Mouse (Mus musculus) kidney, postnatal 0 days (tissue): ENCODE data around the gene Gm5141. TPM values are rescaled to one million over a fixed set of nuclear protein-coding genes. Genes with fewer than 3 reads are reported as not detected.
"Not testable (repeated sequence)": the region's sequence is repeated elsewhere in the genome, so short reads cannot be mapped to it uniquely, and the experiment has no call there.

Source experiments
- ATAC-seq: fragments of 200-750 bp; cut with Nextera tagmentation; replicated peaks from 2 replicates; pipeline ENCODE4 v1.8.0; 2017; ENCODE audit warnings: low read depth, moderate number of reproducible peaks, moderate TSS enrichment, moderate library complexity; ENCODE audit not compliant: low FRiP score
- DNase-seq: peaks from one replicate; pipeline ENCODE4 v3.0.0-alpha.2; 2016; ENCODE audit warnings: low spot score
- H3K27ac ChIP-seq: fragments of 300-500 bp; sonication (generic); 2 replicates; pipeline ENCODE4 v1.5.1; 2014; ENCODE audit warnings: mild to moderate bottlenecking
- H3K27me3 ChIP-seq: fragments of 300-500 bp; sonication (generic); 2 replicates; pipeline ENCODE4 v1.6.1; 2014; ENCODE audit warnings: low read length, mixed read lengths; ENCODE audit not compliant: insufficient read depth
- H3K36me3 ChIP-seq: fragments of 300-500 bp; sonication (generic); 2 replicates; pipeline ENCODE4 v1.6.1; 2014; ENCODE audit warnings: low read length, mixed read lengths; ENCODE audit not compliant: insufficient read depth
- H3K4me1 ChIP-seq: fragments of 300-500 bp; sonication (generic); replicated peaks from 2 replicates; pipeline ENCODE4 v1.6.1; 2014; ENCODE audit warnings: antibody characterized with exemption, low read length, mixed read lengths; ENCODE audit not compliant: insufficient read depth
- H3K4me2 ChIP-seq: fragments of 300-500 bp; sonication (generic); 2 replicates; pipeline ENCODE4 v1.6.1; 2014; ENCODE audit warnings: mild to moderate bottlenecking, low read length, moderate library complexity, mixed read lengths
- H3K4me3 ChIP-seq: fragments of 300-500 bp; sonication (generic); replicated peaks from 2 replicates; pipeline ENCODE4 v1.5.1; 2014; ENCODE audit warnings: low read depth, low read length
- H3K9ac ChIP-seq: fragments of 300-500 bp; sonication (generic); 2 replicates; pipeline ENCODE4 v1.6.1; 2014; ENCODE audit warnings: low read depth, low read length
- H3K9me3 ChIP-seq: fragments of 300-500 bp; sonication (generic); replicated peaks from 2 replicates; pipeline ENCODE4 v1.6.1; 2016; ENCODE audit warnings: low read length, inconsistent platforms, mixed read lengths
- CTCF ChIP-seq: IDR thresholded peaks from 2 replicates; pipeline ENCODE4 v1.5.1; 2016; ENCODE audit warnings: antibody characterized with exemption, low read depth, mild to moderate bottlenecking, moderate library complexity
- WGBS: fragments of 180-500 bp; shearing (Covaris S2); extraction: QIAGEN DNeasy Blood & Tissue Kit; methylation state at CpG from one replicate; pipeline ENCODE4 v1.1.7; 2014; 5-methylcytosine and 5-hydroxymethylcytosine counted together
- polyA plus RNA-seq: library from polyadenylated mRNA; unstranded; fragments of >200 nt; fragmentation: Nextera tagmentation; extraction: Ambion mirVana; gene quantifications from 2 replicates; pipeline ENCODE4 v1.2.1, GENCODE M21; 2015

The Gm5141 gene
- 6.1 and 6.7 TPM in 2 replicates for polyA plus RNA-seq

GRCm38 (mm10) chr13:62785199-62786134 is at the start of gene Gm5141:
TSS of gene Gm5141 (minus strand) at chr13:62785808.
- H3K27ac ChIP-seq, H3K9me3 ChIP-seq, H3K36me3 ChIP-seq, H3K4me1 ChIP-seq, H3K27me3 ChIP-seq: not testable (repeated sequence)
- peak within 1 kb of the TSS; percentile 61 for H3K4me2 ChIP-seq
- WGBS: 5% methylated on average over 19 of the region's 23 CpGs
- H3K9ac ChIP-seq: peak within 1 kb of the TSS; percentile 53
- DNase-seq: peak; percentile 31
- ATAC-seq: peak; percentile 98
- peak within 1 kb of the TSS; percentile 47 for H3K4me3 ChIP-seq

GRCm38 (mm10) chr13:62833341-62833740 is 47.7 kb upstream of the Gm5141 start:
- Histone ChIP-seq H3K36me3 (no peaks in the 10 kb centered on the region), H3K4me1 (no peaks in the 10 kb centered on the region), H3K4me2 (no peak overlapping the region), H3K9ac (no peak overlapping the region), H3K9me3 (no peaks in the 10 kb centered on the region), H3K27me3 (no peaks in the 10 kb centered on the region), H3K27ac (no peak overlapping the region), H3K4me3 (no peak overlapping the region)
- no peak for TF ChIP-seq CTCF
- 49% methylated on average over 4 of the region's 4 CpGs for WGBS
- ATAC-seq (no peak), DNase-seq (no peak)

- no peak for TF ChIP-seq CTCF
- H3K9me3 ChIP-seq: no peaks in the 10 kb centered on the region
- no peak overlapping the region for H3K4me2 ChIP-seq
- no peaks in the 10 kb centered on the region for H3K27me3 ChIP-seq
- no peak overlapping the region for H3K9ac ChIP-seq
- H3K4me3 ChIP-seq: no peak overlapping the region
- H3K36me3 ChIP-seq: no peaks in the 10 kb centered on the region
- no peak overlapping the region for H3K27ac ChIP-seq
- 76% methylated on average over 2 of the region's 2 CpGs for WGBS
- DNase-seq (no peak), ATAC-seq (no peak)
- no peaks in the 10 kb centered on the region for H3K4me1 ChIP-seq
These were observed 46.6 kb upstream of the Gm5141 start for GRCm38 (mm10) chr13:62832239-62832638.

GRCm38 (mm10) chr13:62815705-62816104 is 30.1 kb upstream of the Gm5141 start:
- not testable (repeated sequence) for H3K4me1 ChIP-seq, H3K36me3 ChIP-seq, H3K9me3 ChIP-seq, H3K4me3 ChIP-seq, H3K9ac ChIP-seq, H3K27ac ChIP-seq, DNase-seq, ATAC-seq, H3K27me3 ChIP-seq, H3K4me2 ChIP-seq
- WGBS: 92% methylated on average over 3 of the region's 3 CpGs

DNA sequence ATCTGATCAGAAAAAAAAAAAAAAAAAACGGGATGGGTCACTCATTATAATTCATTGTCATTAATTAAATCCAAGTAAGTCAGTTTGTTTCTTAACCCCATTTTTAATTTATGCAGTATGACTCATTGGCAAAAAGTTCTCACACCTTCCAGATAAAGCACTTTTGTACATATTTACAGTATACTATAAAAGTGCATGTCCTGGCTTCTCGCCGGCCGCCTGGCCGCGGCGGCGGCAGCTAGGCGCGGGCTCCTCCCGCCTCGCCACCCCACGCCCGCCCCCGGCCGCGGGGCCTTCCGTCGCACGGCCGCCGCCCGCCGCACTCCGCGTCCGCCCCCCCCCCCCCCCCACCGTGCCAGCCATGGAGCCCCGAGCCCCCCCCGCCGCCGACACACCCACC is 27.1 kb upstream of the Gm5141 start:
- ATAC-seq (peak; percentile 13; the same call in 1 of the 2 replicates), DNase-seq (peak; percentile 17)
- H3K4me2 ChIP-seq: peak overlapping the region; percentile 59
- WGBS: 11% methylated on average over 26 of the region's 32 CpGs
- 0 out of 2 replicates have a peak overlapping the region, but pooled peaks have one; percentile 31 for H3K9ac ChIP-seq
- H3K9me3 ChIP-seq: no peaks in the 10 kb centered on the region
- H3K4me3 ChIP-seq: peak overlapping the region; percentile 33
- H3K27ac ChIP-seq: no peak overlapping the region
- H3K27me3 ChIP-seq: no peaks in the 10 kb centered on the region
- H3K36me3 ChIP-seq: no peaks in the 10 kb centered on the region
- TF ChIP-seq CTCF: no peak
- no peaks in the 10 kb centered on the region for H3K4me1 ChIP-seq

GRCm38 (mm10) chr13:62807981-62808380 is 22.4 kb upstream of the Gm5141 start:
- WGBS: 87% methylated on average over 6 of the region's 6 CpGs
- not testable (repeated sequence) for H3K4me1 ChIP-seq, H3K27ac ChIP-seq, DNase-seq, H3K4me2 ChIP-seq, H3K27me3 ChIP-seq, H3K4me3 ChIP-seq, H3K9me3 ChIP-seq, H3K9ac ChIP-seq, ATAC-seq, H3K36me3 ChIP-seq

DNA sequence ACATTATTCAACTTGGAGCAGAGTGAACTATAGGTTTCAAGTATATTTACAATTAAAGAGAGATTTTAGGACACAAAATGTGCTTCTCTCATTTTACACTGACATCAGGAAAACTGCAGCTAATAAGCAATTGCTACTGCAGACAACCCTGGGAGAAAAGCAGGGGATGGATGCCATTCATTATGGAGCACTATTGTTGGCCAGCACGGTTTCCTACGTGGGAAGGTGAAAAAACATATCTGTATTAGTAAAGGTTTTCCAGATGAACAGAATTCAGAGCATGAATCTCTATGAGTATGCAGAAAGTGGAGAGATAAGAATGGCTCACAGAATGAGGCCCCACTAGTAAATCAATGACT is 506 bp upstream of the Gm5141 start:
- WGBS: 72% methylated on average over 2 of the region's 2 CpGs
- not testable (repeated sequence) for ATAC-seq, H3K4me1 ChIP-seq

More for the DNA sequence above, 506 bp upstream of the Gm5141 start:
- not testable (repeated sequence) for H3K9me3 ChIP-seq, H3K9ac ChIP-seq, H3K27me3 ChIP-seq, H3K27ac ChIP-seq, DNase-seq, H3K36me3 ChIP-seq
- Histone ChIP-seq H3K4me3 (peak overlapping the region; percentile 47), H3K4me2 (peak overlapping the region; percentile 61)
